Mouse (Mus musculus) hindbrain, embryonic 15.5 days (tissue): ENCODE results near the gene Rnf17. TPM values are rescaled to one million over a fixed set of nuclear protein-coding genes. Genes with fewer than 3 reads are reported as not detected.

Experiments
- ATAC-seq: fragments of 200-750 bp; cut with Nextera tagmentation; 2 replicates; pipeline ENCODE4 v1.8.0; 2017; ENCODE audit warnings: low read depth, moderate number of reproducible peaks, moderate TSS enrichment; ENCODE audit not compliant: low FRiP score
- H3K27ac ChIP-seq: fragments of 300-500 bp; sonication (generic); replicated peaks from 2 replicates; pipeline ENCODE4 v1.5.1; 2015; ENCODE audit warnings: mild to moderate bottlenecking, inconsistent platforms
- H3K27me3 ChIP-seq: fragments of 300-500 bp; sonication (generic); 2 replicates; pipeline ENCODE4 v1.6.1; 2015; ENCODE audit warnings: control low read depth, inconsistent platforms
- H3K36me3 ChIP-seq: fragments of 300-500 bp; sonication (generic); 2 replicates; pipeline ENCODE4 v1.6.1; 2015; ENCODE audit warnings: control low read depth, inconsistent platforms
- H3K4me1 ChIP-seq: fragments of 300-500 bp; sonication (generic); replicated peaks from 2 replicates; pipeline ENCODE4 v1.6.1; 2015; ENCODE audit warnings: control low read depth, inconsistent platforms
- H3K4me2 ChIP-seq: fragments of 300-500 bp; sonication (generic); 2 replicates; pipeline ENCODE4 v1.6.1; 2015; ENCODE audit warnings: moderate library complexity, mild to moderate bottlenecking, inconsistent platforms
- H3K4me3 ChIP-seq: fragments of 300-500 bp; sonication (generic); 2 replicates; pipeline ENCODE4 v1.5.1; 2015; ENCODE audit warnings: mild to moderate bottlenecking, inconsistent platforms
- H3K9ac ChIP-seq: fragments of 300-500 bp; sonication (generic); 2 replicates; pipeline ENCODE4 v1.6.1; 2015; ENCODE audit warnings: inconsistent platforms
- H3K9me3 ChIP-seq: fragments of 300-500 bp; sonication (generic); 2 replicates; pipeline ENCODE4 v1.6.1; 2016; ENCODE audit warnings: control low read depth, inconsistent platforms
- WGBS: fragments of 180-500 bp; shearing (Covaris S2); methylation state at CpG from one replicate; pipeline ENCODE4 v1.1.7; 2015; 5-methylcytosine and 5-hydroxymethylcytosine counted together
- polyA plus RNA-seq: library from polyadenylated mRNA; unstranded; fragments of >200 nt; fragmentation: Nextera tagmentation; extraction: Ambion mirVana; gene quantifications from 2 replicates; pipeline ENCODE4 v1.2.1, GENCODE M21; 2015

The Rnf17 gene
- polyA plus RNA-seq, 1 experiment from 2014 or later, result 1.6 TPM

DNA sequence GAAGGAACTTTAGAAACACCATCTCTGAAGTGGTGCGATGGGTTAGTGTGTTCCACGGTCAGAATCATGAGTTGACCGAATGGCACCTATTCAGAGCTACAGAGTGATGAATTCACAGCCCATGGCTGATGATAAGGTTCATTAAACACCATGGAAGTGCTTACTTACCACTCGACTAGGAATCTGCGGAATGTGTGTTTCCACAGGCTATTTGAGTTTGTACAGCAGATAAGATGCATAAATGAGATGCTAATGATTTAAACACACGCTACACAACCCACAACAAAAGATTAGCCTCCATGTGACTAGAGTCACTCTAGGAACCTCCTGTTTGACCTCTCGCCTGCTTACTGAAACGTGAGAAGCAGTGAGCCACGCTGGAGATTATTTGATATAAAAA lies 23.0 kb upstream of the Rnf17 start:
- no peaks in the 10 kb centered on the region for H3K9me3 ChIP-seq
- H3K27me3 ChIP-seq, result no peaks in the 10 kb centered on the region
- no peaks in the 10 kb centered on the region for H3K36me3 ChIP-seq
- no peak overlapping the region for H3K4me3 ChIP-seq
- H3K4me2 ChIP-seq, result no peak overlapping the region
- no peak overlapping the region for H3K9ac ChIP-seq
- 57% methylated on average over 9 of the region's 9 CpGs for WGBS
- no peaks in the 10 kb centered on the region for H3K4me1 ChIP-seq
- ATAC-seq, result no peak
- no peak overlapping the region for H3K27ac ChIP-seq

GRCm38 (mm10) chr14:56382366-56382765 lies 20.0 kb upstream of the Rnf17 start:
- no peaks in the 10 kb centered on the region for H3K9me3 ChIP-seq
- no peaks in the 10 kb centered on the region for H3K36me3 ChIP-seq
- WGBS, result 88% methylated on average over 4 of the region's 4 CpGs
- H3K27me3 ChIP-seq, result no peaks in the 10 kb centered on the region
- no peak for ATAC-seq
- H3K27ac ChIP-seq, result no peak overlapping the region
- no peak overlapping the region for H3K9ac ChIP-seq
- H3K4me3 ChIP-seq, result no peak overlapping the region
- no peak overlapping the region for H3K4me2 ChIP-seq
- H3K4me1 ChIP-seq, result no peaks in the 10 kb centered on the region

DNA sequence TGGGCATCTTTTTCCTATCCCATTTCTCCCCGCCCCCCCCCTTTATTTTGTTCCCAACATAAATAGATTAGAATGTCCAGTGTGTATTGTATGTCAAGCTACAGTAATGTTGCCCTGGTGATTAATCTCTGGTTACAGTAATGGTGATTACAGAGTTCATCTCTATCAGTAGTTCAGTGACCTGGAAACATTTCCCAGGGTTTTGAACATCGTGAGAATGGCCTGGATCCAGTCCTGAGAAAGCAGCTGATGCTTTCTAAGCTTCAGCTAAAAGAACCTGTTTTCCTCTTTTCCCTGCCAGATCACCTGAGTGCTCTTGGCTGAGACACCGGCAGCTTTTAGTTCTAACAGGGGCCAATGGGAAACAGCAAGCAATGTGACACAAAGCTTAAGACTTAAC lies 12.1 kb upstream of the Rnf17 start:
- H3K27me3 ChIP-seq, result no peaks in the 10 kb centered on the region
- no peaks in the 10 kb centered on the region for H3K9me3 ChIP-seq
- WGBS, result 56% methylated on average over 3 of the region's 3 CpGs
- H3K36me3 ChIP-seq, result no peaks in the 10 kb centered on the region
- no peaks in the 10 kb centered on the region for H3K4me1 ChIP-seq
- H3K4me3 ChIP-seq, result no peak overlapping the region
- no peak overlapping the region for H3K4me2 ChIP-seq
- no peak overlapping the region for H3K27ac ChIP-seq
- ATAC-seq, result no peak
- H3K9ac ChIP-seq, result no peak overlapping the region

DNA sequence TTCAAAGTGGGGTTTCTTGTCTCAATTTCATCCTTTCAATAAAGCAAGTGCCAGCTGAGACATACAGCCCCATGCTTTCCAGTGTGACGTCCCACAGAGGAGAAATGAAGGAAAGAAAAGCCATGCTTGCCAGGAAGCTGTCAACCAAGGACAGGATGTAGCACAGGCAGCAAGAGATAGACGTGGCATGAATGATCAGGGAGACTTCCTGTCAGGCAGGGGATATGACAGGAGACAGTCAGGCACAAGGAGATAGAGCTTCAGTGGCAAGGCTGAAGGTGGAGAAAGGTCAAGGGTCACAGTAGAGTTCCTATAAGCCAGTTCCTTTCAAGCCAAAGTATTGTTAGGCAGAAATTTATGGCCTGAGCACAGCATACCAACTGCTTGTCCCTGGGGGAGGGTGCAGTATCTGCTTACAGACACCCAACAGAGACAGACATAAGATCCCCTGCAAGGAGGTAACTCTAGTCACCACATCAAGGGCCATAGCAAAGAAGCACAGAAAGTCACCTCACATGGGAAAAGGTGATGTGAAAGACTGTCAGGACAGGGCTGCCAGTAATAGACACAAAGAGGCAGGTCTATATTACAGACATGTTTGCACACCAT lies 8.6 kb upstream of the Rnf17 start:
- Histone ChIP-seq H3K27me3 (no peaks in the 10 kb centered on the region), H3K27ac (no peak overlapping the region), H3K4me2 (no peak overlapping the region), H3K4me3 (no peak overlapping the region), H3K9me3 (no peaks in the 10 kb centered on the region), H3K9ac (no peak overlapping the region), H3K4me1 (no peaks in the 10 kb centered on the region), H3K36me3 (no peaks in the 10 kb centered on the region)
- WGBS, result 19% methylated on average over 2 of the region's 2 CpGs
- ATAC-seq, result no peak

DNA sequence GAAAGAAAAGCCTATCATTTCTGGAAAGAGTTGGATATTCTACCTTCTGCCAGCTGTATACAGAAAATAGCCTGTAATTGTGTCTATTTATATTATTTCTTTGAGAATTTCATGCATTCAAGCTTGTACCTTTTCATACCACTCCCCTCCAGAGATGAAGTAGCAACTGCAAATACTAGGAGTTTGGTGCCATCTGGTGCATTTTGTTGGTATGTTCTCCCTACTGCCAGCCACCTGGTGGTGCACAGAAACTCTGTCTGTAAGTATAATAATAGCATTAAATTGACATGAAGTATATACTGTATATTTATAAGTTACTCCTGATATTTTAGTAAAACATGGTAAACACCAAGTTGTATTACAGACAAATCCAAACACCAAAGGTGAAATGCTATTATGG lies 4.4 kb upstream of the Rnf17 start:
- Histone ChIP-seq H3K4me2 (no peak overlapping the region), H3K27me3 (no peaks in the 10 kb centered on the region), H3K4me3 (no peak overlapping the region), H3K27ac (no peak overlapping the region), H3K4me1 (no peaks in the 10 kb centered on the region), H3K36me3 (no peaks in the 10 kb centered on the region), H3K9me3 (no peaks in the 10 kb centered on the region), H3K9ac (no peak overlapping the region)
- ATAC-seq, result no peak

DNA sequence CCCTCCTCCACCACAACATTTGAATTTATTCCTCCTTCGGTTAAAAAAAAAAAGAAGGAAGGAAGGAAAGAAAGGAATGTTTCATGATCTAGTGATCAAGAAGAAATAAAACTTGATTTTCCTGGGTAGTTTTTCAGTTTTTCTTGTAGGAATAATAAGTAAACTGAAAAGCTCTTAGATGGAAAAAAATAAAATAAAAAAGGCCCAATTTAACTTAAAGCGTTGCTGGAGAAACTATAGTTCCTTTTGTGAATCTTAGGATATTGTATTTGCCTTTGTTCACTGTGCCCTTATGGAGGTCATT lies 643 bp downstream of the Rnf17 start:
- no peaks in the 10 kb centered on the region for H3K9me3 ChIP-seq
- H3K4me2 ChIP-seq, result peak overlapping the region; percentile 35; the same call in 1 of the 2 replicates
- no peaks in the 10 kb centered on the region for H3K27me3 ChIP-seq
- no peak overlapping the region for H3K4me3 ChIP-seq
- WGBS, result 91% methylated on average over 2 of the region's 2 CpGs
- H3K9ac ChIP-seq, result no peak overlapping the region
- no peak for ATAC-seq
- no peak overlapping the region for H3K27ac ChIP-seq
- no peaks in the 10 kb centered on the region for H3K36me3 ChIP-seq
- no peaks in the 10 kb centered on the region for H3K4me1 ChIP-seq

DNA sequence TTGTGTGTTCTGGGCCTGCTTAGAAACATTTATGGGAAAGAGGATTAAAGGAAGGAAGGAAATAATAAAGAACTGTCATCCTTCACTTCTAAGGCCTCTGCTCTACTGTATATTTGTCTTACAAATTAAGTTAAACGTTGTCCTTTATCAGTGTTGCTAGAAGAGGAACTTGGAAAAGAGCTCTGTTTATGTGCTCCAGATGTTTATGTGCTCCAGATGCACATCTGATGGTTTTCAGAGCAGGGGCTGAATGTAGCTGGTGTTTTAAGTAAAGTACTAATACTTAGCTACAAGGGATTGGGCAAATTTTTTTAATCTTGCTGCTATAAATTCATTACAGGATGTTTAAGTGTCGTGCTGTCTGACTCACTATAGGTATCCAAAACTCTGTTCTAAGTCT lies 59.7 kb downstream of the Rnf17 start:
- ATAC-seq, result no peak
- 84% methylated on average over 2 of the region's 2 CpGs for WGBS

GRCm38 (mm10) chr14:56462729-56463128 lies 60.3 kb downstream of the Rnf17 start:
- Histone ChIP-seq H3K27me3 (no peaks in the 10 kb centered on the region), H3K36me3 (no peaks in the 10 kb centered on the region), H3K4me2 (no peak overlapping the region), H3K9ac (no peak overlapping the region), H3K9me3 (no peaks in the 10 kb centered on the region), H3K4me1 (no peaks in the 10 kb centered on the region), H3K27ac (no peak overlapping the region), H3K4me3 (no peak overlapping the region)
- 77% methylated on average over 1 of the region's 1 CpGs for WGBS
- no peak for ATAC-seq

More for the DNA sequence above, 59.7 kb downstream of the Rnf17 start:
- H3K27me3 ChIP-seq, result no peaks in the 10 kb centered on the region
- H3K4me2 ChIP-seq, result no peak overlapping the region
- H3K27ac ChIP-seq, result no peak overlapping the region
- no peaks in the 10 kb centered on the region for H3K36me3 ChIP-seq
- H3K9me3 ChIP-seq, result no peaks in the 10 kb centered on the region
- no peak overlapping the region for H3K4me3 ChIP-seq
- no peaks in the 10 kb centered on the region for H3K4me1 ChIP-seq
- H3K9ac ChIP-seq, result no peak overlapping the region

GRCm38 (mm10) chr14:56468145-56468544 lies 65.8 kb downstream of the Rnf17 start:
- Histone ChIP-seq H3K4me2 (no peak overlapping the region), H3K4me1 (no peaks in the 10 kb centered on the region), H3K27me3 (no peaks in the 10 kb centered on the region), H3K9me3 (no peaks in the 10 kb centered on the region), H3K4me3 (no peak overlapping the region), H3K27ac (no peak overlapping the region), H3K9ac (no peak overlapping the region), H3K36me3 (no peaks in the 10 kb centered on the region)
- ATAC-seq, result no peak
- 54% methylated on average over 1 of the region's 1 CpGs for WGBS

GRCm38 (mm10) chr14:56489806-56490205 lies 87.4 kb downstream of the Rnf17 start:
- no peak overlapping the region for H3K4me3 ChIP-seq
- ATAC-seq, result no peak
- H3K27me3 ChIP-seq, result no peaks in the 10 kb centered on the region
- H3K4me1 ChIP-seq, result no peaks in the 10 kb centered on the region
- no peaks in the 10 kb centered on the region for H3K36me3 ChIP-seq
- no peak overlapping the region for H3K4me2 ChIP-seq
- no peaks in the 10 kb centered on the region for H3K9me3 ChIP-seq
- no peak overlapping the region for H3K9ac ChIP-seq
- no peak overlapping the region for H3K27ac ChIP-seq

GRCm38 (mm10) chr14:56502407-56502806 lies 100.0 kb downstream of the Rnf17 start:
- H3K4me3 ChIP-seq, result no peak overlapping the region
- ATAC-seq, result no peak
- 84% methylated on average over 4 of the region's 4 CpGs for WGBS

DNA sequence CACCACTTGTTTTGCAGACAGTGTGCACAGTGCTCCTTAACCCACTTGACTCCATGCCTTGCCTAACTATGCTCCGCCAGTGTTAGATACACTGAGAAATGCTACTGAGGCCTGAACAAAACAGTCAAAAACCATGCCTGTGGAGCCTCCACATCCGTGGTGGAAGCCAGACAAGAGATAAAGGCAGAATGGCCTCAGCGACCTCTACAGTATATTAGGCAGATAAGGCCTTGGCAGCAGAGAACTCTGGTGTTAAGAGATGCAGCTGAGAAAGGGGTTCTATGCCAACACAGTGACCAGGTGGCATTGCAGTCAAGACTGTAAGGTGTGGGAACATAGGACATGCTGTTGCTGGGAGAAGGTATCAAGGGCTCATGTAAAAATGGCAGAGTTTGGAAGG lies 104.4 kb downstream of the Rnf17 start:
- WGBS, result 82% methylated on average over 3 of the region's 3 CpGs
- no peak for ATAC-seq
- no peak overlapping the region for H3K27ac ChIP-seq
- H3K4me3 ChIP-seq, result no peak overlapping the region
- H3K4me1 ChIP-seq, result no peaks in the 10 kb centered on the region
- H3K27me3 ChIP-seq, result no peaks in the 10 kb centered on the region
- H3K36me3 ChIP-seq, result no peaks in the 10 kb centered on the region
- no peaks in the 10 kb centered on the region for H3K9me3 ChIP-seq
- H3K9ac ChIP-seq, result no peak overlapping the region
- H3K4me2 ChIP-seq, result no peak overlapping the region

More at GRCm38 (mm10) chr14:56502407-56502806, 100.0 kb downstream of the Rnf17 start:
- no peak overlapping the region for H3K4me2 ChIP-seq
- H3K27me3 ChIP-seq, result no peaks in the 10 kb centered on the region
- no peaks in the 10 kb centered on the region for H3K4me1 ChIP-seq
- H3K36me3 ChIP-seq, result no peaks in the 10 kb centered on the region
- no peaks in the 10 kb centered on the region for H3K9me3 ChIP-seq
- no peak overlapping the region for H3K27ac ChIP-seq
- H3K9ac ChIP-seq, result no peak overlapping the region

DNA sequence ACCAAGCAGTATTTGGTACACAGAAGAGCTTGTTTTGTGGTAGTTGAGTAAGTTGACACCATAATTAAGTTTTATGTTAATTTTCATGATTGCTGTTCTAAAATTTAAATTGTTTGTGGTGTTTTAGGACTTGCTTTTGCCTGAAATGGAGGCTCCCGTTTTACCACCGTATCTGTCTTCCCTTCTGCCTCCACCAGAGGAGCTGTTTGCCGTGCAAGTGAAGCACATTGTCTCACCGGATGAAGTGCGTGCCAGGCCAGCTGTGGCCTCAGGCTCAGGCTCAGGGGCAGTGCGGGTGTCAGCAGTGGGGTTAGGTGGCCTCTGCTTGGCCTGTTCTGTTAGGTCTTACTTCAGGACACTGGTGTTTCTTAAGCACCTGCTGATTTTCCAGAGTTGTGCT lies 109.7 kb downstream of the Rnf17 start:
- no peaks in the 10 kb centered on the region for H3K36me3 ChIP-seq
- H3K4me3 ChIP-seq, result no peak overlapping the region
- H3K9ac ChIP-seq, result no peak overlapping the region
- no peak overlapping the region for H3K27ac ChIP-seq
- H3K27me3 ChIP-seq, result no peaks in the 10 kb centered on the region
- no peaks in the 10 kb centered on the region for H3K4me1 ChIP-seq
- no peak for ATAC-seq
- H3K9me3 ChIP-seq, result no peaks in the 10 kb centered on the region
- no peak overlapping the region for H3K4me2 ChIP-seq
- 33% methylated on average over 6 of the region's 6 CpGs for WGBS
